Mouse (Mus musculus) G1E (cell line): Measurements from ENCODE around the gene Tdrd9.

Experiments used
- GATA1 ChIP-seq: IDR thresholded peaks from 2 replicates; pipeline ENCODE4 v1.6.1; 2012; ENCODE audit warnings: borderline replicate concordance, low read length, inconsistent platforms, mixed read lengths
- POLR2AphosphoS5 ChIP-seq: IDR thresholded peaks from 2 replicates; pipeline ENCODE4 v1.6.1; 2012; ENCODE audit warnings: low read depth, low read length, inconsistent platforms; ENCODE audit not compliant: insufficient replicate concordance

DNA sequence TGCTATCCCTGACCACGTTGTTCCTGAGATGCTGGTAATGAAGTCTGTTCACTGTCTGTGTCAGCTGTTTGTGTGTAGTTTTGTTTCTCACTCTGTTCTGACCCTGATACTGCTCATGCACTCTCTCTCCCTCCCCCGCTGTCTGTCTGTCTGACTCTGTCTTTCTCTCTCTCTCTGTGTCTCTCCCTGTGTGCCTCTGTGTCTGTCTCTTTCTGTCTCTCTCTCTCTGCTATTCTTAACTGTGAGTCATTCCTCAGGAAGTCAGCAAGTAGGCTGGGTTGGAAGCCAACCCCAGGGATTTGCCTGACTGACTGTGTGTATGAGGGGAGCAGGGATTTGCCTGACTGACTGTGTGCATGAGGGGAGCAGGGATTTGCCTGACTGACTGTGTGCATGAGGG lies 51.9 kb downstream of the Tdrd9 start:
- TF ChIP-seq GATA1: no peak
- TF ChIP-seq POLR2AphosphoS5: no peak
